Mouse (Mus musculus): Measurements from ENCODE around the gene Tubb3. TPM values are rescaled to one million over a fixed set of nuclear protein-coding genes. Genes with fewer than 3 reads are reported as not detected.

Gene Tubb3
- total and polyA plus RNA-seq, 2 experiments from 2014 or later = 1,610 to 3,792 TPM

DNA sequence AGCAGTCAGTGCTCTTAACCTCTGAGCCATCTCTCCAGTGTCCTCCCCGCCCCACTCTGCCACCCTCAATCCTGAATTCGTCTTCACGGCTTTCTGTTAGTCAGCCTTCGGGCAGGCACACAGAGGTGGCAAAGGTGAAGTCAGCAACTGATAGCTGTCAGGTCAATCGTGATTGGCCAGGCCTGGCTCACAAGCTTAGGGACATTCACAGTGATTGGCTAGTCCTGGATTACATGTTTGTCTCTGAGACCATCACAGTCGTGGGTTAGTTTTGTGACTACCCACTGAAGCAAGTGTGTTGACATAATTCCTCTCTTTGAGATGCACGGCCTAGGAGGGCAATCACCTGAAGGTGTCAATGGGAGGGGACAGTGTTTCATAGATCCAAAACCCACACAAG, 42.1 kb downstream of the Tubb3 start:
- ATAC-seq (no peak), DNase-seq (ENCODE audit: low spot score) (no peak)
- Histone ChIP-seq H3K36me3 (ENCODE audit: insufficient read depth, low read length) (peaks cover 53% of the 10 kb centered on the region), H3K4me3 (ENCODE audit: low read length) (no peak overlapping the region), H3K27ac (no peak overlapping the region), H3K9ac (replicated peaks; ENCODE audit: low read length) (no peak overlapping the region), H3K9me3 (ENCODE audit: low read length) (no peaks in the 10 kb centered on the region), H3K27me3 (ENCODE audit: insufficient read depth, low read length) (no peaks in the 10 kb centered on the region), H3K4me1 (ENCODE audit: insufficient read depth, low read length) (no peaks in the 10 kb centered on the region), H3K4me2 (ENCODE audit: low read depth, low read length) (no peak overlapping the region)
- WGBS = 83% methylated on average over 7 of the region's 7 CpGs
- no peak for TF ChIP-seq CTCF (IDR thresholded peaks at IDR 0.05; ENCODE audit: low read depth)

DNA sequence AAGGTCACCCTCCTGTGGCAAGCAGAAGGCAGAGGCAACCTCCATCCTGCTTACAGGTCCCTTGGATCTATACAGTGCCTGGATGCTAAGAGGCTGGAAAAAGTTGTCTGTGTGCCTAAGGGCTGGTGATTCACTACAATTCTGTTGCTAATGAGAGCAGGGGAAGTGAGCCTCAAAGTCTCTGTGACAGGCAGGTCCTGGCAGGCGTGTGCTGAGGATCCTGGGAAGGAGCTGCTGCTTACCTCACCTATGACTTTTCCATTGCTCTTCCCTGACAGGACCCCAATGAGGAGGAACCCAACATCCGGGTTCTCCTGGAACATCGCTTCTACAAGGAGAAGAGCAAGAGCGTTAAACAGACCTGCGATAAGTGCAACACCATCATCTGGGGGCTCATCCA, 42.7 kb downstream of the Tubb3 start:
- Histone ChIP-seq H3K27ac (no peak overlapping the region), H3K4me2 (ENCODE audit: low read depth, low read length) (no peak overlapping the region), H3K9ac (replicated peaks; ENCODE audit: low read length) (no peak overlapping the region), H3K27me3 (ENCODE audit: insufficient read depth, low read length) (no peaks in the 10 kb centered on the region), H3K4me3 (ENCODE audit: low read length) (no peak overlapping the region), H3K36me3 (ENCODE audit: insufficient read depth, low read length) (peaks cover 59% of the 10 kb centered on the region), H3K4me1 (ENCODE audit: insufficient read depth, low read length) (no peaks in the 10 kb centered on the region), H3K9me3 (ENCODE audit: low read length) (no peaks in the 10 kb centered on the region)
- WGBS = 86% methylated on average over 5 of the region's 5 CpGs
- ATAC-seq (no peak), DNase-seq (ENCODE audit: low spot score) (no peak)
- TF ChIP-seq CTCF (IDR thresholded peaks at IDR 0.05; ENCODE audit: low read depth) = no peak

DNA sequence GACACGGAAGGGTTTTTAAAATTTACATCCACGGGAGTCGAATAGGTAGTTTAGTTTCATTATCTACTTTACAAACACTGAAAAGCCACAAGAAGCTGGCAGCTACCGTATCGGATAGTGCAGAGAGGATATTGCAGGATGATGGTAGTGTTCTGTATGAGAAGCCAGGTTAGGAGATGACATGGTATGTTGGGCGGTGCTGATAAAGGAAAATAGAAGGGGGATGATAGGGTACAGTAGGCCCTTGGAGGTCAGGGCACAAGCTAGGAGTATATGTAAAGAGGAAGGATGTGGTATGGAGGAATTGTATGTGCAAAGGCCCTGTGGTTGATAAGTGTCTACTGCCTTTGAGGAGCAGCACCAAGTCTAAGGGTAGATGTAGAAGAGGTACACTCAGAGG, 43.3 kb downstream of the Tubb3 start:
- Histone ChIP-seq H3K4me2 (ENCODE audit: low read depth, low read length) (no peak overlapping the region), H3K27ac (no peak overlapping the region), H3K4me3 (ENCODE audit: low read length) (no peak overlapping the region), H3K9me3 (ENCODE audit: low read length) (no peaks in the 10 kb centered on the region), H3K27me3 (ENCODE audit: insufficient read depth, low read length) (no peaks in the 10 kb centered on the region), H3K9ac (replicated peaks; ENCODE audit: low read length) (no peak overlapping the region), H3K4me1 (ENCODE audit: insufficient read depth, low read length) (no peaks in the 10 kb centered on the region), H3K36me3 (ENCODE audit: insufficient read depth, low read length) (peaks cover 60% of the 10 kb centered on the region)
- no peak for DNase-seq (ENCODE audit: low spot score)
- ATAC-seq = no peak
- 97% methylated on average over 6 of the region's 6 CpGs for WGBS
- TF ChIP-seq CTCF (IDR thresholded peaks at IDR 0.05; ENCODE audit: low read depth) = no peak

DNA sequence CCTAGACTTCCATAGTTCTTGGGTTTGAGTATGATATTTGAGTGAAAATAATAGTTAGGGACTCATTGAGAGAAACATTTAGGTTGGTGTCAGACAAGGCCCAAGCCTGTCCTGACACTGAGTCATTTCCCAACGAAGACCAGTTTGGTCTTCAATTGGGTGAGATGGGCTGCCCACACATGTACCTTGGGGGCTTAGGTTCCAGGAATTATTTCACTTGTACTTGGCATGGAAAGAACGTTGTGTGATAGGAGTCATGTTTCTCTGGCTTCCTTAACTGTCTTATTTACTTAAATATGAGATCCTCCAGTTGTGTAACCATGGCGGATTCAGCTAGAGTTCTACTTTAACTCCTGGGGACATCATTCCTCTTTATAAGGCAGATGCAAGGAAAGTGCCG, 52.4 kb downstream of the Tubb3 start:
- no peak overlapping the region for H3K4me3 ChIP-seq (ENCODE audit: low read length)
- 89% methylated on average over 4 of the region's 4 CpGs for WGBS
- H3K27me3 ChIP-seq (ENCODE audit: insufficient read depth, low read length) = no peaks in the 10 kb centered on the region
- no peak overlapping the region for H3K27ac ChIP-seq
- no peak for TF ChIP-seq CTCF (IDR thresholded peaks at IDR 0.05; ENCODE audit: low read depth)
- H3K9ac ChIP-seq (replicated peaks; ENCODE audit: low read length) = no peak overlapping the region
- peaks cover 45% of the 10 kb centered on the region; the same call in 1 of the 2 replicates for H3K36me3 ChIP-seq (ENCODE audit: insufficient read depth, low read length)
- DNase-seq (ENCODE audit: low spot score) (no peak), ATAC-seq (no peak)
- no peak overlapping the region for H3K4me2 ChIP-seq (ENCODE audit: low read depth, low read length)
- no peaks in the 10 kb centered on the region for H3K9me3 ChIP-seq (ENCODE audit: low read length)
- H3K4me1 ChIP-seq (ENCODE audit: insufficient read depth, low read length) = no peaks in the 10 kb centered on the region

DNA sequence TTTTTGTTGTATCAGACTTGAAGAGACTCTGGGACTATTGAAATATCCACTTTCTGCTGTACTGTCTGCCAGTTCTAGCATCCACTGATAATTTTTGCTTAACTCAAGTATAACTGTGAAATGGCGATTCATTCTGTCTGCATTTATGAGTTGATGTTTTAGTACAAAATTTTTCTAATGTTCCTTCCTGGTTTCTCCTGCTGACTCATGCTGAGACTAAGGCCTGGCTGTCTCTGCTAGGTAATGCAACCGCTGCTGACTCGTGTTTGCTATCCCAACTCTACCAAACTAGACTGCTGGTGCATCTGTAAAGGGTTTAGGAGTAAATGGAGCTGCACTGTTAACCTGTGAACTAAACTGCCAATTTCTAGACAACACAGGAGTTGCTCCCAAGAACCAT, 56.3 kb downstream of the Tubb3 start:
- H3K27ac ChIP-seq = no peak overlapping the region
- no peak overlapping the region for H3K4me2 ChIP-seq (ENCODE audit: low read depth, low read length)
- H3K9me3 ChIP-seq (ENCODE audit: low read length) = no peaks in the 10 kb centered on the region
- H3K4me3 ChIP-seq (ENCODE audit: low read length) = no peak overlapping the region
- H3K27me3 ChIP-seq (ENCODE audit: insufficient read depth, low read length) = no peaks in the 10 kb centered on the region
- no peak overlapping the region for H3K9ac ChIP-seq (replicated peaks; ENCODE audit: low read length)
- 77% methylated on average over 3 of the region's 3 CpGs for WGBS
- ATAC-seq (no peak), DNase-seq (ENCODE audit: low spot score) (no peak)
- peaks cover 13% of the 10 kb centered on the region; the same call in 1 of the 2 replicates for H3K36me3 ChIP-seq (ENCODE audit: insufficient read depth, low read length)
- no peak for TF ChIP-seq CTCF (IDR thresholded peaks at IDR 0.05; ENCODE audit: low read depth)
- H3K4me1 ChIP-seq (ENCODE audit: insufficient read depth, low read length) = no peaks in the 10 kb centered on the region

Other genes with a start within 250 kb of the Tubb3 start
- 1.2 and 1.8 TPM in 2 replicates for gene Dpep1, start 225.2 kb upstream of the Tubb3 start, total RNA-seq (2014; rRNA removed)
- 0.84 and 1.0 TPM in 2 replicates for gene Dpep1, start 225.2 kb upstream of the Tubb3 start, polyA plus RNA-seq (2015; fragmentation: Nextera tagmentation; extraction: Ambion mirVana)
- gene Chmp1a, start 198.7 kb upstream of the Tubb3 start, total RNA-seq (2014; rRNA removed) = 193 and 194 TPM in 2 replicates
- 203 and 208 TPM in 2 replicates for gene Chmp1a, start 198.7 kb upstream of the Tubb3 start, polyA plus RNA-seq (2015; fragmentation: Nextera tagmentation; extraction: Ambion mirVana)
- gene Spata33, start 198.6 kb upstream of the Tubb3 start, total RNA-seq (2014; rRNA removed) = 3.3 and 5.5 TPM in 2 replicates
- gene Spata33, start 198.6 kb upstream of the Tubb3 start, polyA plus RNA-seq (2015; fragmentation: Nextera tagmentation; extraction: Ambion mirVana) = 8.0 and 8.3 TPM in 2 replicates
- 56.1 and 91.8 TPM in 2 replicates for gene Cdk10, start 186.6 kb upstream of the Tubb3 start, total RNA-seq (2014; rRNA removed)
- 52.9 and 56.3 TPM in 2 replicates for gene Cdk10, start 186.6 kb upstream of the Tubb3 start, polyA plus RNA-seq (2015; fragmentation: Nextera tagmentation; extraction: Ambion mirVana)
- gene Spata2l, start 175.2 kb upstream of the Tubb3 start, total RNA-seq (2014; rRNA removed) = 19.4 and 21.2 TPM in 2 replicates
- gene Spata2l, start 175.2 kb upstream of the Tubb3 start, polyA plus RNA-seq (2015; fragmentation: Nextera tagmentation; extraction: Ambion mirVana) = 13.4 and 15.8 TPM in 2 replicates
- 42.4 and 42.9 TPM in 2 replicates for gene Zfp276, start 157.2 kb upstream of the Tubb3 start, total RNA-seq (2014; rRNA removed)
- 16.9 and 17.5 TPM in 2 replicates for gene Zfp276, start 157.2 kb upstream of the Tubb3 start, polyA plus RNA-seq (2015; fragmentation: Nextera tagmentation; extraction: Ambion mirVana)
- gene Vps9d1, start 157.1 kb upstream of the Tubb3 start, total RNA-seq (2014; rRNA removed) = 91.6 and 92.3 TPM in 2 replicates
- 57.5 and 59.9 TPM in 2 replicates for gene Vps9d1, start 157.1 kb upstream of the Tubb3 start, polyA plus RNA-seq (2015; fragmentation: Nextera tagmentation; extraction: Ambion mirVana)
- gene Fanca, start 92.8 kb upstream of the Tubb3 start, total RNA-seq (2014; rRNA removed) = 9.5 and 13.5 TPM in 2 replicates
- gene Fanca, start 92.8 kb upstream of the Tubb3 start, polyA plus RNA-seq (2015; fragmentation: Nextera tagmentation; extraction: Ambion mirVana) = 5.8 TPM in 2 replicates
- 34.0 and 34.5 TPM in 2 replicates for gene Spire2, start 78.7 kb upstream of the Tubb3 start, total RNA-seq (2014; rRNA removed)
- 24.7 and 25.4 TPM in 2 replicates for gene Spire2, start 78.7 kb upstream of the Tubb3 start, polyA plus RNA-seq (2015; fragmentation: Nextera tagmentation; extraction: Ambion mirVana)
- 540 and 551 TPM in 2 replicates for gene Tcf25, start 37.7 kb upstream of the Tubb3 start, total RNA-seq (2014; rRNA removed)
- gene Tcf25, start 37.7 kb upstream of the Tubb3 start, polyA plus RNA-seq (2015; fragmentation: Nextera tagmentation; extraction: Ambion mirVana) = 407 and 411 TPM in 2 replicates
- gene Mc1r, start 4.3 kb upstream of the Tubb3 start, total RNA-seq (2014; rRNA removed) = not detected in 2 replicates
- gene Mc1r, start 4.3 kb upstream of the Tubb3 start, polyA plus RNA-seq (2015; fragmentation: Nextera tagmentation; extraction: Ambion mirVana) = 0.05 and 0.08 TPM in 2 replicates
- gene Def8, start 12.1 kb downstream of the Tubb3 start, total RNA-seq (2014; rRNA removed) = 46.3 and 62.7 TPM in 2 replicates
- 37.9 and 38.8 TPM in 2 replicates for gene Def8, start 12.1 kb downstream of the Tubb3 start, polyA plus RNA-seq (2015; fragmentation: Nextera tagmentation; extraction: Ambion mirVana)
- gene Afg3l1, start 66.5 kb downstream of the Tubb3 start, total RNA-seq (2014; rRNA removed) = 16.6 and 26.7 TPM in 2 replicates
- 45.6 and 49.6 TPM in 2 replicates for gene Afg3l1, start 66.5 kb downstream of the Tubb3 start, polyA plus RNA-seq (2015; fragmentation: Nextera tagmentation; extraction: Ambion mirVana)
- gene Dbndd1, start 104.0 kb downstream of the Tubb3 start, total RNA-seq (2014; rRNA removed) = 76.0 and 95.7 TPM in 2 replicates
- gene Dbndd1, start 104.0 kb downstream of the Tubb3 start, polyA plus RNA-seq (2015; fragmentation: Nextera tagmentation; extraction: Ambion mirVana) = 51.1 and 54.2 TPM in 2 replicates
- 16.3 TPM in 2 replicates for gene Gas8, start 107.4 kb downstream of the Tubb3 start, total RNA-seq (2014; rRNA removed)
- gene Gas8, start 107.4 kb downstream of the Tubb3 start, polyA plus RNA-seq (2015; fragmentation: Nextera tagmentation; extraction: Ambion mirVana) = 36.4 and 36.8 TPM in 2 replicates
- gene Rhou, start 242.5 kb downstream of the Tubb3 start, total RNA-seq (2014; rRNA removed) = 22.1 and 25.2 TPM in 2 replicates
- gene Rhou, start 242.5 kb downstream of the Tubb3 start, polyA plus RNA-seq (2015; fragmentation: Nextera tagmentation; extraction: Ambion mirVana) = 7.8 and 7.9 TPM in 2 replicates

Data from hindbrain, postnatal 0 days (tissue).